Comparison of ENCODE assay signal across 11 mouse cellular contexts in the genomic region with DNA sequence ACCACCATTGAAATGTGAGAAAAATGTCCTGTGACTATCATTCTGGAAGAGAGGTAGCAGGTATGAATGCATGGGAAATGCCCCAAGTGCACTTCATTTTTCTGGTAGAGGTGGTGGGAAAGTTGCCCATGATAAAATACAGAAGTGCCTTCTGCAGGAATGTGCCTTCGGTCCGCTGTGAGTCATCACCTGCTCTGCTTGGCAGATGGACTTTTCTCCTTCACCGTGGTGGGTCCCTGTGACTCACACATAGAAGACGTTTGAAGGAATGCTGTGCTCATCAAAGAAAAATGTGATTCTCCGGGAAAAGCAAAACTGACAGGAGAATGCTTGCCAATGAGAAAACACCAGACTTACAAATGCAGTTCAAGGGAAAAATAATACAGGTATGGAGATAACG.
DNase-seq lines count a peak whose midpoint lies in the region; ATAC-seq lines count a peak whose summit lies in the region.
"Had no signal": no experiment of that assay in that cellular context is flagged by ENCODE, and none has a peak within 500 bp of the region (broad histone marks: within the 10 kb centered on the region; RNA-seq: fewer than 3 reads in every experiment).

No protein-coding gene starts in this region.

- no peak overlapping the region for H3K9ac ChIP-seq in embryonic facial prominence, embryonic 14.5 days (ENCODE audit: low read depth, low read length)
- H3K9ac ChIP-seq in midbrain, embryonic 14.5 days (replicated peaks; ENCODE audit: low read length), result no peak overlapping the region
- H3K9ac ChIP-seq: forebrain, embryonic 13.5 days had no signal

- peak; percentile 19 for DNase-seq in embryonic facial prominence, embryonic 14.5 days (ENCODE audit: low spot score)
- DNase-seq in embryonic facial prominence, embryonic 10.5 days (ENCODE audit: low spot score), result no peak
- DNase-seq in 3T3-L1 (ENCODE audit: low read depth, low spot score), result peak; percentile 95
- peak; percentile 18 for DNase-seq in adrenal gland, postnatal 25 days
- DNase-seq in midbrain, embryonic 14.5 days, result no peak
- no peak for DNase-seq in spleen, postnatal 36 days (ENCODE audit: low spot score in 2 of 2)
- DNase-seq: lung, postnatal 36 days had no signal

- no peaks in the 10 kb centered on the region for H3K9me3 ChIP-seq in embryonic facial prominence, embryonic 14.5 days (ENCODE audit: control insufficient read depth, low read length)
- no peaks in the 10 kb centered on the region for H3K9me3 ChIP-seq in embryonic facial prominence, embryonic 10.5 days
- H3K9me3 ChIP-seq in midbrain, embryonic 14.5 days (ENCODE audit: control insufficient read depth, low read length), result no peaks in the 10 kb centered on the region
- H3K9me3 ChIP-seq: forebrain, embryonic 13.5 days had no signal

- no peaks in the 10 kb centered on the region for H3K4me1 ChIP-seq in embryonic facial prominence, embryonic 14.5 days (ENCODE audit: control insufficient read depth, insufficient read depth, low read length)
- no peaks in the 10 kb centered on the region for H3K4me1 ChIP-seq in embryonic facial prominence, embryonic 10.5 days
- no peaks in the 10 kb centered on the region for H3K4me1 ChIP-seq in midbrain, embryonic 14.5 days (ENCODE audit: control insufficient read depth, insufficient read depth, low read length)
- H3K4me1 ChIP-seq: forebrain, embryonic 13.5 days had no signal

- ATAC-seq in embryonic facial prominence, embryonic 14.5 days (ENCODE audit: low read depth), result no peak
- peak; percentile 99 for ATAC-seq in frontal cortex, adult (ENCODE audit: low TSS enrichment)
- ATAC-seq in midbrain, embryonic 14.5 days (ENCODE audit: low FRiP score, low TSS enrichment), result no peak
- ATAC-seq in megakaryocyte, adult 5-6 weeks (ENCODE audit: poor library complexity, severe bottlenecking), result no peak
- ATAC-seq: forebrain, embryonic 13.5 days; hindbrain, postnatal 0 days had no signal

- no peak overlapping the region for H3K27ac ChIP-seq in embryonic facial prominence, embryonic 14.5 days (replicated peaks; ENCODE audit: low read depth, low read length)
- no peak overlapping the region for H3K27ac ChIP-seq in embryonic facial prominence, embryonic 10.5 days (replicated peaks)
- H3K27ac ChIP-seq in midbrain, embryonic 14.5 days (replicated peaks; ENCODE audit: low read depth, low read length), result no peak overlapping the region
- H3K27ac ChIP-seq: forebrain, embryonic 13.5 days; hindbrain, postnatal 0 days had no signal

- 68% methylated on average over 6 of the region's 6 CpGs for WGBS in embryonic facial prominence, embryonic 14.5 days
- 85% methylated on average over 6 of the region's 6 CpGs for WGBS in embryonic facial prominence, embryonic 10.5 days
- 91% methylated on average over 6 of the region's 6 CpGs for WGBS in midbrain, embryonic 14.5 days

- no peaks in the 10 kb centered on the region for H3K27me3 ChIP-seq in embryonic facial prominence, embryonic 14.5 days (replicated peaks; ENCODE audit: control insufficient read depth, insufficient read depth, low read length)
- no peaks in the 10 kb centered on the region for H3K27me3 ChIP-seq in embryonic facial prominence, embryonic 10.5 days (replicated peaks; ENCODE audit: low read depth, poor library complexity, severe bottlenecking)
- H3K27me3 ChIP-seq in midbrain, embryonic 14.5 days (ENCODE audit: control insufficient read depth, insufficient read depth, low read length), result no peaks in the 10 kb centered on the region
- H3K27me3 ChIP-seq: forebrain, embryonic 13.5 days had no signal

- no peaks in the 10 kb centered on the region for H3K36me3 ChIP-seq in embryonic facial prominence, embryonic 14.5 days (ENCODE audit: control insufficient read depth, insufficient read depth, low read length)
- H3K36me3 ChIP-seq in embryonic facial prominence, embryonic 10.5 days (replicated peaks), result no peaks in the 10 kb centered on the region
- H3K36me3 ChIP-seq in midbrain, embryonic 14.5 days (ENCODE audit: control insufficient read depth, insufficient read depth, low read length), result no peaks in the 10 kb centered on the region

- H3K4me3 ChIP-seq in embryonic facial prominence, embryonic 14.5 days (ENCODE audit: low read depth, low read length), result no peak overlapping the region
- no peak overlapping the region for H3K4me3 ChIP-seq in embryonic facial prominence, embryonic 10.5 days
- no peak overlapping the region for H3K4me3 ChIP-seq in midbrain, embryonic 14.5 days (replicated peaks; ENCODE audit: low read depth, low read length)
- H3K4me3 ChIP-seq: forebrain, embryonic 13.5 days had no signal

- H3K4me2 ChIP-seq in embryonic facial prominence, embryonic 14.5 days (ENCODE audit: low read depth, low read length), result no peak overlapping the region
- H3K4me2 ChIP-seq in midbrain, embryonic 14.5 days (ENCODE audit: low read length), result no peak overlapping the region
- H3K4me2 ChIP-seq: forebrain, embryonic 13.5 days had no signal

Comparison
In these comparisons a context has a peak if more than half of its experiments do, and no peak if none do; other contexts are left out.
1. DNase-seq: peak in embryonic facial prominence, embryonic 14.5 days (single experiment), 3T3-L1 (single experiment) and adrenal gland, postnatal 25 days (single experiment); none in embryonic facial prominence, embryonic 10.5 days (single experiment), midbrain, embryonic 14.5 days (single experiment) and spleen, postnatal 36 days (0 of 2).